Mouse (Mus musculus) liver, embryonic 11.5 days (tissue): Measurements from ENCODE around the gene Serac1. TPM values are rescaled to one million over a fixed set of nuclear protein-coding genes. Genes with fewer than 3 reads are reported as not detected.

Source experiments
- ATAC-seq: fragments of 200-750 bp; cut with Nextera tagmentation; replicated peaks from 2 replicates; pipeline ENCODE4 v1.8.0; 2017; ENCODE audit warnings: moderate number of reproducible peaks, mild to moderate bottlenecking, moderate TSS enrichment, moderate library complexity; ENCODE audit not compliant: low FRiP score
- DNase-seq: peaks from one replicate; pipeline ENCODE4 v3.0.0-alpha.2; 2017; ENCODE audit warnings: low spot score
- H3K27ac ChIP-seq: fragments of 300-500 bp; sonication (generic); 2 replicates; pipeline ENCODE4 v1.5.1; 2014; ENCODE audit warnings: mild to moderate bottlenecking, low read depth, low read length, control low read depth
- H3K27me3 ChIP-seq: fragments of 300-500 bp; sonication (generic); replicated peaks from 2 replicates; pipeline ENCODE4 v1.6.1; 2014; ENCODE audit warnings: low read length, mixed read lengths; ENCODE audit not compliant: control insufficient read depth, insufficient read depth
- H3K36me3 ChIP-seq: fragments of 300-500 bp; sonication (generic); 2 replicates; pipeline ENCODE4 v1.6.1; 2014; ENCODE audit warnings: mild to moderate bottlenecking, low read length, moderate library complexity, mixed read lengths; ENCODE audit not compliant: control insufficient read depth, insufficient read depth
- H3K4me1 ChIP-seq: fragments of 300-500 bp; sonication (generic); replicated peaks from 2 replicates; pipeline ENCODE4 v1.6.1; 2014; ENCODE audit warnings: low read length, mixed read lengths; ENCODE audit not compliant: control insufficient read depth, insufficient read depth
- H3K4me2 ChIP-seq: fragments of 300-500 bp; sonication (generic); 2 replicates; pipeline ENCODE4 v1.6.1; 2014; ENCODE audit warnings: mild to moderate bottlenecking, control low read depth, moderate library complexity
- H3K4me3 ChIP-seq: fragments of 300-500 bp; sonication (generic); 2 replicates; pipeline ENCODE4 v1.5.1; 2014; ENCODE audit warnings: low read depth, low read length, control low read depth
- H3K9ac ChIP-seq: fragments of 300-500 bp; sonication (generic); 2 replicates; pipeline ENCODE4 v1.6.1; 2014; ENCODE audit warnings: low read depth, low read length, control low read depth
- H3K9me3 ChIP-seq: fragments of 300-500 bp; sonication (generic); 2 replicates; pipeline ENCODE4 v1.6.1; 2016; ENCODE audit warnings: low read length, inconsistent platforms, mixed read lengths; ENCODE audit not compliant: control insufficient read depth
- WGBS: fragments of 180-500 bp; shearing (Covaris S2); extraction: QIAGEN DNeasy Blood & Tissue Kit; methylation state at CpG from one replicate; pipeline ENCODE4 v1.1.7; 2014; 5-methylcytosine and 5-hydroxymethylcytosine counted together
- polyA plus RNA-seq: library from polyadenylated mRNA; unstranded; fragments of >200 nt; fragmentation: Nextera tagmentation; extraction: Ambion mirVana; gene quantifications from 2 replicates; pipeline ENCODE4 v1.2.1, GENCODE M21; 2014

The Serac1 gene
- polyA plus RNA-seq, 1 experiment from 2014 or later = 4.6 TPM

- 79% methylated on average over 6 of the region's 6 CpGs for WGBS
- Histone ChIP-seq H3K36me3 (no peaks in the 10 kb centered on the region; the same call in 1 of the 2 replicates), H3K4me3 (no peak overlapping the region), H3K4me2 (no peak overlapping the region), H3K9me3 (no peaks in the 10 kb centered on the region), H3K9ac (no peak overlapping the region), H3K4me1 (no peaks in the 10 kb centered on the region), H3K27me3 (no peaks in the 10 kb centered on the region), H3K27ac (no peak overlapping the region)
- no peak for ATAC-seq
- no peak for DNase-seq
Measured at GRCm38 (mm10) chr17:6113653-6114052, 34.1 kb upstream of the Serac1 start.

- no peaks in the 10 kb centered on the region; the same call in 1 of the 2 replicates for H3K36me3 ChIP-seq
- no peaks in the 10 kb centered on the region for H3K9me3 ChIP-seq
- ATAC-seq = no peak
- H3K4me1 ChIP-seq = no peaks in the 10 kb centered on the region
- DNase-seq = no peak
- H3K4me2 ChIP-seq = no peak overlapping the region
- 74% methylated on average over 3 of the region's 3 CpGs for WGBS
- H3K4me3 ChIP-seq = no peak overlapping the region
- no peak overlapping the region for H3K27ac ChIP-seq
- no peaks in the 10 kb centered on the region for H3K27me3 ChIP-seq
- no peak overlapping the region for H3K9ac ChIP-seq
Measured at GRCm38 (mm10) chr17:6110956-6111355, 31.4 kb upstream of the Serac1 start.

GRCm38 (mm10) chr17:6108175-6108574 lies 28.6 kb upstream of the Serac1 start:
- WGBS = 72% methylated on average over 7 of the region's 7 CpGs
- DNase-seq = no peak
- H3K27ac ChIP-seq = no peak overlapping the region
- H3K36me3 ChIP-seq = no peaks in the 10 kb centered on the region; the same call in 1 of the 2 replicates
- peak overlapping the region; percentile 73 for H3K4me2 ChIP-seq
- ATAC-seq = no peak
- no peak overlapping the region for H3K9ac ChIP-seq
- H3K9me3 ChIP-seq = no peaks in the 10 kb centered on the region
- H3K27me3 ChIP-seq = no peaks in the 10 kb centered on the region
- H3K4me1 ChIP-seq = no peaks in the 10 kb centered on the region
- H3K4me3 ChIP-seq = peak overlapping the region; percentile 82; the same call in 1 of the 2 replicates

- H3K27me3 ChIP-seq = no peaks in the 10 kb centered on the region
- H3K36me3 ChIP-seq = no peaks in the 10 kb centered on the region; the same call in 1 of the 2 replicates
- no peaks in the 10 kb centered on the region for H3K4me1 ChIP-seq
- H3K4me2 ChIP-seq = peak overlapping the region; percentile 73
- H3K9me3 ChIP-seq = no peaks in the 10 kb centered on the region
- H3K4me3 ChIP-seq = peak overlapping the region; percentile 82
- DNase-seq (peak; percentile 73), ATAC-seq (no peak; the same call in 1 of the 2 replicates)
- H3K9ac ChIP-seq = peak overlapping the region; percentile 87
- WGBS = 1% methylated on average over 45 of the region's 50 CpGs
- H3K27ac ChIP-seq = peak overlapping the region; percentile 76
Measured at GRCm38 (mm10) chr17:6107015-6107601, 27.6 kb upstream of the Serac1 start.

- WGBS = under 1% methylated on average over 49 of the region's 76 CpGs
- ATAC-seq (peak; percentile 97), DNase-seq (peak; percentile 91)
- Histone ChIP-seq H3K4me1 (no peaks in the 10 kb centered on the region), H3K27me3 (no peaks in the 10 kb centered on the region), H3K36me3 (no peaks in the 10 kb centered on the region; the same call in 1 of the 2 replicates), H3K9ac (peak within 1 kb of the TSS; percentile 87), H3K4me2 (peak within 1 kb of the TSS; percentile 73), H3K4me3 (peak within 1 kb of the TSS; percentile 82), H3K9me3 (no peaks in the 10 kb centered on the region), H3K27ac (peak within 1 kb of the TSS; percentile 76)
Measured at GRCm38 (mm10) chr17:6106361-6107014, 26.9 kb upstream of the Serac1 start, which contains the start of gene Tulp4. Gene Tulp4, plus strand, starts transcription at chr17:6106437.

- Histone ChIP-seq H3K9ac (no peak overlapping the region), H3K4me3 (no peak overlapping the region), H3K9me3 (no peaks in the 10 kb centered on the region), H3K4me1 (no peaks in the 10 kb centered on the region), H3K4me2 (no peak overlapping the region), H3K36me3 (no peaks in the 10 kb centered on the region), H3K27ac (no peak overlapping the region), H3K27me3 (no peaks in the 10 kb centered on the region)
- DNase-seq = no peak
- no peak for ATAC-seq
- 79% methylated on average over 6 of the region's 6 CpGs for WGBS
Measured at GRCm38 (mm10) chr17:6103566-6103965, 24.0 kb upstream of the Serac1 start.

GRCm38 (mm10) chr17:6102287-6102686 lies 22.7 kb upstream of the Serac1 start:
- no peak for ATAC-seq
- H3K9me3 ChIP-seq = no peaks in the 10 kb centered on the region
- 89% methylated on average over 3 of the region's 3 CpGs for WGBS
- H3K27me3 ChIP-seq = no peaks in the 10 kb centered on the region
- H3K36me3 ChIP-seq = no peaks in the 10 kb centered on the region
- no peak overlapping the region for H3K4me3 ChIP-seq
- no peak overlapping the region for H3K4me2 ChIP-seq
- no peak for DNase-seq
- no peaks in the 10 kb centered on the region for H3K4me1 ChIP-seq
- no peak overlapping the region for H3K9ac ChIP-seq
- no peak overlapping the region for H3K27ac ChIP-seq

- Histone ChIP-seq H3K4me3 (no peak overlapping the region), H3K27ac (no peak overlapping the region), H3K27me3 (no peaks in the 10 kb centered on the region), H3K4me1 (no peaks in the 10 kb centered on the region), H3K9ac (no peak overlapping the region), H3K36me3 (no peaks in the 10 kb centered on the region), H3K4me2 (no peak overlapping the region), H3K9me3 (no peaks in the 10 kb centered on the region)
- DNase-seq (peak; percentile 35), ATAC-seq (no peak)
- 31% methylated on average over 4 of the region's 4 CpGs for WGBS
Measured at GRCm38 (mm10) chr17:6097884-6098283, 18.3 kb upstream of the Serac1 start.

- ATAC-seq = no peak
- no peak for DNase-seq
- Histone ChIP-seq H3K27me3 (no peaks in the 10 kb centered on the region), H3K4me3 (no peak overlapping the region), H3K4me2 (no peak overlapping the region), H3K36me3 (no peaks in the 10 kb centered on the region), H3K27ac (no peak overlapping the region), H3K9ac (no peak overlapping the region), H3K4me1 (no peaks in the 10 kb centered on the region), H3K9me3 (no peaks in the 10 kb centered on the region)
Measured at GRCm38 (mm10) chr17:6095579-6095978, 16.0 kb upstream of the Serac1 start.
